Mouse (Mus musculus) adrenal gland (tissue): ENCODE data around the gene Gm20390.

Experiments
- intact Hi-C: fragments of 180-260 bp; cut with DNase I; formaldehyde crosslinking; loops from one replicate; pipeline ENCODE4 v1.15.1; 2025
- long read RNA-seq, 2 experiments: library from polyadenylated mRNA; unstranded; transcript quantifications; one replicate each; pipeline ENCODE4 v2.0.0; 2020; ENCODE audit warnings: borderline replicate concordance in 1 of 2; ENCODE audit not compliant: insufficient replicate concordance in 1 of 2

Gm20390 gene
- long read RNA-seq, experiment 1, partial matches to known transcripts, result 3 of 10 reads
- long read RNA-seq, experiment 1, other reads (novel, unspliced or antisense), result 7 of 10 reads
- long read RNA-seq, experiment 2, partial matches to known transcripts, result 5 of 7 reads
- long read RNA-seq, experiment 2, other reads (novel, unspliced or antisense), result 2 of 7 reads

GRCm38 (mm10) chr11:93968005-93968847 lies at the start of gene Gm20390, which contains the start of gene Nme1:
Gene Gm20390 (minus strand): TSS chr11:93968293.
Gene Nme1 (minus strand): TSS chr11:93968521.
- intact Hi-C loops, result loop anchor here (2.0 kb wide), 1 partner anchor 121 kb away; no protein-coding TSS in a partner anchor

GRCm38 (mm10) chr11:94003346-94003745 lies 35.3 kb upstream of the Gm20390 start:
- intact Hi-C loops, result no loop called here

- intact Hi-C loops, result no loop called here
These were observed 31.2 kb upstream of the Gm20390 start for GRCm38 (mm10) chr11:93999276-93999675.

GRCm38 (mm10) chr11:93997141-93997775 lies 29.2 kb upstream of the Gm20390 start:
- intact Hi-C loops, result no loop called here

GRCm38 (mm10) chr11:93996306-93997140 lies 28.4 kb upstream of the Gm20390 start:
- intact Hi-C loops, result no loop called here

GRCm38 (mm10) chr11:93995720-93996305 lies 27.7 kb upstream of the Gm20390 start, which contains the start of gene Spag9:
Gene Spag9 (plus strand): TSS chr11:93996091.
- intact Hi-C loops, result no loop called here

GRCm38 (mm10) chr11:93995111-93995719 lies 27.1 kb upstream of the Gm20390 start:
- intact Hi-C loops, result no loop called here

- intact Hi-C loops, result no loop called here
These were observed 26.4 kb upstream of the Gm20390 start for GRCm38 (mm10) chr11:93994531-93994930.

GRCm38 (mm10) chr11:93988328-93989062 lies 20.4 kb upstream of the Gm20390 start:
- intact Hi-C loops, result no loop called here

GRCm38 (mm10) chr11:93987625-93988327 lies 19.7 kb upstream of the Gm20390 start:
- intact Hi-C loops, result no loop called here

- intact Hi-C loops, result no loop called here
These were observed 18.9 kb upstream of the Gm20390 start for GRCm38 (mm10) chr11:93987026-93987425.

- intact Hi-C loops, result no loop called here
These were observed 18.2 kb upstream of the Gm20390 start for GRCm38 (mm10) chr11:93986298-93986697.

- intact Hi-C loops, result no loop called here
These were observed 17.2 kb upstream of the Gm20390 start for GRCm38 (mm10) chr11:93985265-93985664.

- intact Hi-C loops, result no loop called here
These were observed 16.5 kb upstream of the Gm20390 start for GRCm38 (mm10) chr11:93984619-93985018.

GRCm38 (mm10) chr11:93979502-93980049 lies 11.5 kb upstream of the Gm20390 start:
- intact Hi-C loops, result no loop called here

GRCm38 (mm10) chr11:93972951-93973350 lies 4.9 kb upstream of the Gm20390 start:
- intact Hi-C loops, result no loop called here

- intact Hi-C loops, result loop anchor here (2.0 kb wide), 1 partner anchor 119 kb away; no protein-coding TSS in a partner anchor
These were observed 1.7 kb upstream of the Gm20390 start for GRCm38 (mm10) chr11:93969799-93970198.

GRCm38 (mm10) chr11:93969171-93969570 lies 1.1 kb upstream of the Gm20390 start:
- intact Hi-C loops, result loop anchor here (2.0 kb wide), 1 partner anchor 120 kb away; no protein-coding TSS in a partner anchor

- intact Hi-C loops, result loop anchor here (2.0 kb wide), 1 partner anchor 120 kb away; no protein-coding TSS in a partner anchor
These were observed 695 bp upstream of the Gm20390 start for GRCm38 (mm10) chr11:93968848-93969128.
